Mouse (Mus musculus) embryonic facial prominence, embryonic 10.5 days (tissue): ENCODE results near the gene Ugt1a1. TPM values are rescaled to one million over a fixed set of nuclear protein-coding genes. Genes with fewer than 3 reads are reported as not detected.

Source experiments
- DNase-seq: peaks from one replicate; pipeline ENCODE4 v3.0.0-alpha.2; 2017; ENCODE audit warnings: low spot score
- H3K27ac ChIP-seq: fragments of 300-500 bp; sonication (generic); replicated peaks from 2 replicates; pipeline ENCODE4 v1.5.1; 2016; ENCODE audit warnings: mild to moderate bottlenecking
- H3K27me3 ChIP-seq: fragments of 300-500 bp; sonication (generic); replicated peaks from 2 replicates; pipeline ENCODE4 v1.6.1; 2016; ENCODE audit warnings: low read depth, mild to moderate bottlenecking; ENCODE audit not compliant: poor library complexity, severe bottlenecking
- H3K36me3 ChIP-seq: fragments of 300-500 bp; sonication (generic); replicated peaks from 2 replicates; pipeline ENCODE4 v1.6.1; 2016; ENCODE audit warnings: mild to moderate bottlenecking, moderate library complexity
- H3K4me1 ChIP-seq: fragments of 300-500 bp; sonication (generic); 2 replicates; pipeline ENCODE4 v1.6.1; 2016
- H3K4me3 ChIP-seq: fragments of 300-500 bp; sonication (generic); 2 replicates; pipeline ENCODE4 v1.5.1; 2016; ENCODE audit warnings: mild to moderate bottlenecking, moderate library complexity
- H3K9me3 ChIP-seq: fragments of 300-500 bp; sonication (generic); 2 replicates; pipeline ENCODE4 v1.6.1; 2016; ENCODE audit warnings: mild to moderate bottlenecking
- WGBS: fragments of 180-500 bp; shearing (Covaris S2); methylation state at CpG from one replicate; pipeline ENCODE4 v1.1.7; 2016; 5-methylcytosine and 5-hydroxymethylcytosine counted together
- polyA plus RNA-seq: library from polyadenylated mRNA; unstranded; fragments of >200 nt; fragmentation: Nextera tagmentation; extraction: Ambion mirVana; gene quantifications from 2 replicates; pipeline ENCODE4 v1.2.1, GENCODE M21; 2016

Gene Ugt1a1
- polyA plus RNA-seq, 1 experiment from 2014 or later = not detected

DNA sequence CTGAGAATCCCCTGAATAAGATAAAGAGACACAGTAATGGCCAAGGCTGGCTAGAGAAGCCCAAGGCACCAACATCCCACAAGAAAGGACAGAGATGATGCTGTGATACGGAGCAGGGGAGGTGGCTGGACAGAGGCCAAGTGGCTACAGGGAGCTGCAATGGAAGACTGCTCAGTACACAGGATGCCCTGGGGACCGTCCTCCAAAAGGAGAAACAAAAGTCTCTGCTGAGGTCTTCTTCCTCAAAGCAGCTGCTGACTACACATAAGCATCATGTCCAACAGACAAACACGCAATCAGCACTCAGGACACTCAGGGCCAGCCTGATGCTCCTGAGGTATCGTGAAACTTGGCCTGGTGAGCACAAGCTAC, 53.1 kb downstream of the Ugt1a1 start:
- Histone ChIP-seq H3K27ac (no peak overlapping the region), H3K4me1 (no peaks in the 10 kb centered on the region), H3K9me3 (peaks cover 82% of the 10 kb centered on the region), H3K4me3 (no peak overlapping the region), H3K27me3 (no peaks in the 10 kb centered on the region), H3K36me3 (peaks cover 100% of the 10 kb centered on the region)
- 77% methylated on average over 4 of the region's 4 CpGs for WGBS
- no peak for DNase-seq

DNA sequence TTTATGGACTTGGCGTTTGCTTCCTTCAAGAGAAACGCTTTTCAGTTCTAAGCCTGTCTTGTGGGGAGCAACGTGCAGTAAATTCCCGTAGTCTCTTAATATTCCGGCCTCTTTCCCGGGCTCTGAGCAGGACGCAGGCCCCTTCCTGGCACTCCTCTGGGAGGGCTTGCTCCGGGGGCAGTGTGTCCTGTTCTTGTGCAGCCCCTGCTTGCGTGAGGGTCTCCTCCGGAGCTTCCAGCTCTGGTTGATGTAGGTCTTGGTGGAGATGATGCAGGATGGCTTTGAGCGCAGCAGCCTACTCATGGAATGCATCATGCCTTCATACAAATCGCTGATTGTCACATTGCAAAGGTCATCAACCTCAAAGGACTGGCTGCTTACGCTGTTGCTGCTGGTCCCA, 54.4 kb downstream of the Ugt1a1 start:
- no peaks in the 10 kb centered on the region for H3K4me1 ChIP-seq
- DNase-seq = no peak
- H3K27me3 ChIP-seq = no peaks in the 10 kb centered on the region
- 89% methylated on average over 13 of the region's 13 CpGs for WGBS
- no peak overlapping the region for H3K4me3 ChIP-seq
- peaks cover 97% of the 10 kb centered on the region for H3K36me3 ChIP-seq
- peaks cover 72% of the 10 kb centered on the region for H3K9me3 ChIP-seq
- H3K27ac ChIP-seq = no peak overlapping the region

DNA sequence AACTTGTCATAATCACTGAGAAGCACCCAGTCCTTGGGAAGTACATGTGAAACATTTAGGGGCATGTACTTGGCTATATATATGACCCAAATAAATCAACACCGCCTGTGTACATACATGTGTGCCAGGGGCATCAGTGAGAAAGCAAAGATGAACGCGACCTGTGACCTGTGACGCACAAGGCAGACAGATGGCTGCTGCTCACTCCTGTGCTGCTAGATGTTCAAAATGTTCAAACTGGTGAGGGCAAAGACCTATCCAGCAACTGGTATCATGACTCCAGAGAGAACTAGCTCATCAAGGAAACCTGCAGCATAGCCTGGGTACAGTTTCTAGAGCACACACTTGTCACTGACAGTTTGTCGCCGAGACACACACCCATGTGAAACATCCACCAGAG, 55.7 kb downstream of the Ugt1a1 start:
- Histone ChIP-seq H3K27ac (no peak overlapping the region), H3K4me3 (no peak overlapping the region), H3K4me1 (no peaks in the 10 kb centered on the region), H3K9me3 (peaks cover 60% of the 10 kb centered on the region), H3K27me3 (no peaks in the 10 kb centered on the region), H3K36me3 (peaks cover 97% of the 10 kb centered on the region)
- DNase-seq = no peak
- WGBS = 92% methylated on average over 6 of the region's 6 CpGs

DNA sequence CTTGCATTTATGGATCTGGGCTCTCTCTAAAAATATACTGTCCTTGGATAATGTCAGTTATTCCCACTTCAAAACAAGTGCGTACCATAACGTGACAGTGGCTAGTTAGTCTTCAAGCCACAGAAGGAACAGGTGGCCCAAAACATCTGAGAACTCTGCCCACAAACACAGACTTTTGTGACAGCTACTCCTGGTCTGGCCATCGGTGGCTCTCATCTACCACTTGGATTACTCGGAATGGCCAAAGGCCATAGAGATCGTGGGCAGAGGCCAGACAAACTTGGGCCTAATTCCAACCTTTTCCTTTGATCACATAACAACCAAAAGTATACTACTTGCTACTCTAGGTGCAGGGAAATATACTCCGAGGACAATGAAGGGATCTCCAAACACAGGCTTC, 56.3 kb downstream of the Ugt1a1 start:
- Histone ChIP-seq H3K4me1 (no peaks in the 10 kb centered on the region), H3K9me3 (peaks cover 59% of the 10 kb centered on the region), H3K4me3 (no peak overlapping the region), H3K36me3 (peaks cover 97% of the 10 kb centered on the region), H3K27ac (no peak overlapping the region), H3K27me3 (no peaks in the 10 kb centered on the region)
- no peak for DNase-seq
- 85% methylated on average over 6 of the region's 6 CpGs for WGBS

Other genes starting within 250 kb of the Ugt1a1 start
- 36.7 and 37.5 TPM in 2 replicates for gene Usp40, start 203.4 kb upstream of the Ugt1a1 start, polyA plus RNA-seq
- not detected in 2 replicates for gene Ugt1a10, start 156.6 kb upstream of the Ugt1a1 start, polyA plus RNA-seq
- gene Ugt1a9, start 141.2 kb upstream of the Ugt1a1 start, polyA plus RNA-seq = not detected in 2 replicates
- gene Ugt1a8, start 124.1 kb upstream of the Ugt1a1 start, polyA plus RNA-seq = not detected in 2 replicates
- gene Ugt1a7c, start 116.9 kb upstream of the Ugt1a1 start, polyA plus RNA-seq = 0.15 and 0.36 TPM in 2 replicates
- gene Ugt1a6b, start 108.7 kb upstream of the Ugt1a1 start, polyA plus RNA-seq = not detected in 2 replicates
- 0.04 and 0.45 TPM in 2 replicates for gene Ugt1a6a, start 77.2 kb upstream of the Ugt1a1 start, polyA plus RNA-seq
- gene Ugt1a5, start 45.9 kb upstream of the Ugt1a1 start, polyA plus RNA-seq = not detected in 2 replicates
- gene Ugt1a2, start 11.4 kb upstream of the Ugt1a1 start, polyA plus RNA-seq = not detected in 2 replicates
- gene Dnajb3, start 6.2 kb upstream of the Ugt1a1 start, polyA plus RNA-seq = 10.6 and 12.2 TPM in 2 replicates
- gene Mroh2a, start 15.0 kb downstream of the Ugt1a1 start, polyA plus RNA-seq = 1.0 and 1.1 TPM in 2 replicates
- gene Hjurp, start 65.7 kb downstream of the Ugt1a1 start, polyA plus RNA-seq = 219 and 220 TPM in 2 replicates
- gene Trpm8, start 65.7 kb downstream of the Ugt1a1 start, polyA plus RNA-seq = not detected in 2 replicates
- gene Spp2, start 195.0 kb downstream of the Ugt1a1 start, polyA plus RNA-seq = 0.30 and 0.37 TPM in 2 replicates